Mouse (Mus musculus) thymus, postnatal 10 days (tissue): ENCODE results near the gene Ctdspl2.
A peak's percentile ranks its signal among the peaks of the same experiment; 100 is the strongest.
"Not testable (repeated sequence)": the region's sequence is repeated elsewhere in the genome, so short reads cannot be mapped to it uniquely, and the experiment has no call there.

ENCODE experiments used
- DNase-seq, 2 experiments: peaks; one replicate each; pipeline ENCODE4 v3.0.0; 2021; ENCODE audit warnings: low spot score in 2 of 2

The Ctdspl2 gene

GRCm38 (mm10) chr2:121955765-121956223, at the start of gene Ctdspl2, which contains the start of gene Mageb3:
TSS of gene Ctdspl2 (plus strand) at chr2:121956001.
TSS of gene Mageb3 (minus strand) at chr2:121956092.
- DNase-seq: peak; percentile 95 to 96

GRCm38 (mm10) chr2:121909975-121910374, 45.8 kb upstream of the Ctdspl2 start:
- DNase-seq: no peak

GRCm38 (mm10) chr2:121916047-121916970, 39.5 kb upstream of the Ctdspl2 start:
- no peak for DNase-seq

- not testable (repeated sequence) for DNase-seq
Measured at GRCm38 (mm10) chr2:121937624-121938023, 18.2 kb upstream of the Ctdspl2 start.

- no peak for DNase-seq
Measured at GRCm38 (mm10) chr2:121943364-121943763, 12.4 kb upstream of the Ctdspl2 start.

GRCm38 (mm10) chr2:121954971-121955656, 687 bp upstream of the Ctdspl2 start:
- no peak for DNase-seq

- DNase-seq: peak; percentile 92 to 94
Measured at GRCm38 (mm10) chr2:121956224-121957018, 620 bp downstream of the Ctdspl2 start.

DNA sequence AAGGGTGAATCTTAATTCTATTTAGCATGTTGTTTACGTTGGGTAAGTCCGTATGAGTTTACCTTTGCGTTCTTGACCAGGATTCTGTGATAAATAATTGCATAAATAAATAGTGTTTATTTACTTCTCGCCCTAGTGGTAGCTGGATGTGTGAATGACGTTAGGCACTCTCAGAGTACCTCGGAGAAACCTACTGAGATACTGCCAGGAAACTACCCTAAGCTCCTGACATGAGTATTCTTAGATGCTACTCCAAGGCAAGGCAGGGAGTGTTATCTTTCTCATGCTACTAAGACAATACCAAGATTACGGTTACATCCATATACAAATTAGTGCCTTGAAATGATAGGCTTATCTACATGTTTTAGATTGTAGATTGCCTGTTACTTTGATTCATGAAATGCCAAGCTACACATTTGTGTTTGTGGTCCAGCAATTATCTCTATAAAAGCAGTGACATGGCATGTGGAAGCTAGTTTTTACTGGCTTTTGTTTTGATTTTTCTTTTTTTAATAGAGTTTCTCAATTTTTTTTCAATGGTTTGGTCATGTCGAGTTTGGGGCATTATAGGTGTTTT, 1.5 kb downstream of the Ctdspl2 start:
- DNase-seq: no peak

DNA sequence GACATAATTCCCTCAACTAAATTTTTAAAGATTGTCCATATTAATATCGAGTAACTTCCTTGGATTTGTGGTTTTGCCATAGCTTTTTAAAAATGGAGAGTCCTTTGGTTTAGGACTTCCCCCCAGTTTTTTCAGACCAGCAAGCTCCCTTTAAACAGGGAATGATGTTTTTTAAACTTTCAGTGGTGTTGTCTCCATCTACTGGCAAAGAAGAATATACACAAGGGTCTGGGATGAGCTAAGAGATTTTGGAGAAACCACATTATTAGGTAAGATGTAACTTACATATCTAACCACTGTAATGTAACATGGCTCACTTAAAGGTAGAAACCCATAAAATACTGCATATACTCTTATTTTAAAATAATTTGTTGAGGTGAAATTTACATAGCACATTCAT, 39.9 kb downstream of the Ctdspl2 start:
- DNase-seq: no peak

- DNase-seq: no peak
Measured at GRCm38 (mm10) chr2:122008832-122009231, 53.0 kb downstream of the Ctdspl2 start.

DNA sequence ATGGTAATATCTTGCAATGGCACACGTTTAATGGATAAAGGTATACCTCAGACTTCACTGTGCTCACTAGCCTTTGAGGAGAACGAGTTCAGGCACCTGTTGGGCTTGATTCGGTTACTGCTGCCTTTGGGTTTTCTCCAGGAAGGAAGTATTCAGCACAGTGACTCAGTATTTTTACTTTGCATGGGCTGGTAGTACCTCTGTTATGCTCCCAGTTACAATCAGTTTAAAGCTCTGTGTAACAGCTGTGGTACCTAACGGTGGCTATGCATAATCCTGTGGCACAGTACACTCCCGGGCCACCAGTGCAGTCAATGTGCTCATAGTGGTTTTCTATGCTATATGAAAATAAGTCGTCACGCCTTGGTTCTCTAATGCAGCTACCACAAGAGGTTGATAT, 55.6 kb downstream of the Ctdspl2 start:
- DNase-seq: no peak

DNA sequence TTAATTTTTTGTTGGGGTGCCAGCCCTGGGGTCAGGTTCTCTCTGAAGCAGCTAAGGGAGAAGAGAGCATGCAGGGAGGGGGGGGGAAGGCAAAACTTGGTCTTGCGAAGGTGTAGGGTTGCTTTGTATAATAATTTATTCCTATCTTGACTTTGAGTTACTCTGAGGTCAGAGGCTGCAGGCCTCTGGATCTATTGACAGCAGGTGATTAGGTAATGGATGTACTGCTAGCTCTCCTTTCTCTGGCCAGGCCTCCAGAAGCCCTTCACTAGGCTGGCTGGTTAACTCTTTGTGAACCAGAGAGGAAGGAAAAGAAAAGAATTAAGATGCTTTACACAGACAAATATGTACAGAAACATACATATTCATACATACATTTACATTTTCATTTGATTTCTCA, 62.9 kb downstream of the Ctdspl2 start:
- no peak for DNase-seq

DNA sequence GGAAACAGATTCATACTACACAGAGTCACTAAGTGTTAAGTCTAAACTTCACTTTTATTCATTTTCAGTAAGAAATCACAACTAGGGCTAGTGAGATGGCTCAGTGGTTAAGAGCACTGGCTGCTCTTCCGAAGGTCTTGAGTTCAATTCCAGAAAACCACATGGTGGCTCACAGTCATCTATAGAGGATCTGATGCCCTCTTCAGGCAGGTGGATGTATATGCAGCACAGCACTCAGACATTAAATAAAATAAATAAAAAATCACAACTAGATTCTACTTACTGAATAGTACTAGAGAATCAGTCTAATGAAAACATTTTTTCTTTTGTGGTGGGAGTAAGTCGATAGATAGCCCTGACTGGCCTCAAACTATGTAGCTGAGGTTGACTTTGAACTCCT, 66.5 kb downstream of the Ctdspl2 start:
- DNase-seq: no peak

- DNase-seq: not testable (repeated sequence)
Measured at GRCm38 (mm10) chr2:122027091-122027490, 71.3 kb downstream of the Ctdspl2 start.

- DNase-seq: peak; percentile 86 to 89
Measured at GRCm38 (mm10) chr2:122027862-122028755, 72.3 kb downstream of the Ctdspl2 start, which contains the start of gene Eif3j1. TSS of gene Eif3j1 (plus strand) at chr2:122028546.

GRCm38 (mm10) chr2:122028756-122029700, 73.2 kb downstream of the Ctdspl2 start:
- DNase-seq: peak; percentile 31 to 42

DNA sequence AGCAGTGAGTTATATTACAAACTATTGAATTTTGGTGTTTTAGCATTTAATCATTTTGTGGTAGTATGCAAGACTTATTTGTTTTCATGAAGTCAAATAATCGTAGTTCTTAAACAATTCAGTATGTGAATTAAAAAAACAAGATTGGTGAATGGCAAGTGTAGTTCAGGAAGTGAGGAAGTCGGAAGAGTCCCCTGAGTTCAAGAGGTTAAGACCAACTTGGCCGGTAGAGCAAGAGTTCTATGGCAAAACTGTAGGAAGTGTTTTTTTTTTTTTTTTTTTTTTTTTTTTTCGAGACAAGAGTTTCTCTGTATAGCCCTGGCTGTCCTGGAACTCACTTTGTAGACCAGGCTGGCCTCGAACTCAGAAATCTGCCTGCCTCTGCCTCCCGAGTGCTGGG, 76.2 kb downstream of the Ctdspl2 start:
- DNase-seq: no peak

DNA sequence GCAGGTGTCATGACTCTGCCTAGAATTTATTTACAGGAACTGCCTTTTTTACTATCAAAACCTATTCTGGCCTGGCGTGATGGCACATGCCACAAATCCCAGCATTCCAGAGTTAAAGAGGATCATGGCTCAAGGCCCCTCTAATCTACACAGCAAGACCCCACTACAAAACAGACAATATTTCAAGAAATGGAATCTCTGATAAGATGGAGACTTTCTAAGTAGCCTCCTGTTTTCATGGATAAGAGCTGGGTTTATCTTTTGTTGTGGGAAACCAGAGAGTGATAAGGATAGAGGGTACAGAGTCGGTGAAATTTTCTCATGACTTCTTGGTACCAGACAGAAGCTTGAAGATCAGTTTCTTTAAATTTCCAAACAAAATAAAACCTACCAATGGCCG, 80.3 kb downstream of the Ctdspl2 start:
- no peak for DNase-seq

DNA sequence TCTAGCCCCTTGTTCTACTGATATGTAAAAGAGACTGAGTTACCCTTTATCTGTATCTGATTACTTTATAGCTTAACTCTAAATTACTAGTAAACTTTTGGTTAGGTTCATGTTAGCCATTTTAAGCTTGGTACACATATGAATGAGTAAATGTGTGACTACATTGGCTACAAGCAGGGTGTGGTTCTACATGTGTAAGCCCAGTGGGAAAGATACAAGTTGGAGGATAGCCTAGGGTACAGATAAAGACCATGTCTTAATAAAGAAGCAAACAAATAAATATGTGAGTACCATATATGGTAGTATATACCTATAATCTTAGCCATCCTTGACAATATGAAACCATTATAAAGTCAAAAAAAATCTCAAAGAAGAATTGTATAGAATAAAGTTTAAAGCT, 88.1 kb downstream of the Ctdspl2 start:
- DNase-seq: no peak
